Mouse (Mus musculus): ENCODE results near the gene Gm49325.
A peak's percentile ranks its signal among the peaks of the same experiment; 100 is the strongest.

- TF ChIP-seq CTCF (IDR thresholded peaks at IDR 0.05; ENCODE audit: low read depth), result no peak
- TF ChIP-seq EP300 (IDR thresholded peaks at IDR 0.05; ENCODE audit: low read depth), result peak; percentile 17; the same call in 1 of the 2 replicates
Observed at GRCm38 (mm10) chr10:77607441-77607840, 1.4 kb downstream of the Gm49325 start.
